Mouse (Mus musculus) heart, postnatal 14 days (tissue): ENCODE measurements at regions not wholly inside any gene's neighbourhood (a gene's known extent, or its start where the extent isn't known, plus 50 kb on each side); places are given as distances from the start of the nearest gene placed in this dataset.

Experiments used
- DNase-seq, 2 experiments: peaks; one replicate each; pipeline ENCODE4 v3.0.0; 2021 to 2022
- intact Hi-C: fragments of 180-260 bp; cut with DNase I; formaldehyde crosslinking; loops from one replicate; pipeline ENCODE4 v1.15.1; 2025

GRCm38 (mm10) chr1:31808074-31808473 is 364.4 kb upstream of the Khdrbs2 start:
- intact Hi-C loops, result no loop called here
- peak in 1 of 2 experiments; percentile 1 for DNase-seq
